Mouse (Mus musculus) heart, embryonic 10.5 days (tissue): ENCODE results near the gene Hephl1. TPM values are rescaled to one million over a fixed set of nuclear protein-coding genes. Genes with fewer than 3 reads are reported as not detected.
"Not testable (repeated sequence)": the region's sequence is repeated elsewhere in the genome, so short reads cannot be mapped to it uniquely, and the experiment has no call there.

Experiments
- DNase-seq: peaks from one replicate; pipeline ENCODE4 v3.0.0-alpha.2; 2017; ENCODE audit warnings: low spot score
- H3K27ac ChIP-seq: fragments of 300-500 bp; sonication (generic); 2 replicates; pipeline ENCODE4 v1.5.1; 2016; ENCODE audit warnings: mild to moderate bottlenecking
- H3K27me3 ChIP-seq: fragments of 300-500 bp; sonication (generic); 2 replicates; pipeline ENCODE4 v1.6.1; 2016; ENCODE audit warnings: mild to moderate bottlenecking; ENCODE audit not compliant: poor library complexity, insufficient read depth, severe bottlenecking
- H3K36me3 ChIP-seq: fragments of 300-500 bp; sonication (generic); 2 replicates; pipeline ENCODE4 v1.6.1; 2016; ENCODE audit warnings: mild to moderate bottlenecking, moderate library complexity
- H3K4me1 ChIP-seq: fragments of 300-500 bp; sonication (generic); 2 replicates; pipeline ENCODE4 v1.6.1; 2016; ENCODE audit warnings: mild to moderate bottlenecking
- H3K4me3 ChIP-seq: fragments of 300-500 bp; sonication (generic); 2 replicates; pipeline ENCODE4 v1.5.1; 2016; ENCODE audit warnings: mild to moderate bottlenecking, moderate library complexity
- H3K9me3 ChIP-seq: fragments of 300-500 bp; sonication (generic); 2 replicates; pipeline ENCODE4 v1.6.1; 2016; ENCODE audit warnings: mild to moderate bottlenecking, moderate library complexity
- WGBS: fragments of 180-500 bp; shearing (Covaris S2); methylation state at CpG from one replicate; pipeline ENCODE4 v1.1.7; 2016; 5-methylcytosine and 5-hydroxymethylcytosine counted together
- polyA plus RNA-seq: library from polyadenylated mRNA; unstranded; fragments of >200 nt; fragmentation: Nextera tagmentation; extraction: Ambion mirVana; gene quantifications from 2 replicates; pipeline ENCODE4 v1.2.1, GENCODE M21; 2016

Hephl1 gene
- polyA plus RNA-seq, 1 experiment from 2014 or later, result not detected

- H3K9me3 ChIP-seq, result no peaks in the 10 kb centered on the region
- DNase-seq, result no peak
- no peaks in the 10 kb centered on the region for H3K36me3 ChIP-seq
- peaks cover 15% of the 10 kb centered on the region for H3K4me1 ChIP-seq
- no peak overlapping the region for H3K27ac ChIP-seq
- H3K4me3 ChIP-seq, result no peak overlapping the region
- WGBS, result 67% methylated on average over 7 of the region's 7 CpGs
- no peaks in the 10 kb centered on the region for H3K27me3 ChIP-seq
These were observed 10.3 kb downstream of the Hephl1 start for GRCm38 (mm10) chr9:15101531-15102161.

- H3K4me3 ChIP-seq, H3K9me3 ChIP-seq, H3K27ac ChIP-seq, H3K27me3 ChIP-seq, DNase-seq, H3K4me1 ChIP-seq, H3K36me3 ChIP-seq: not testable (repeated sequence)
- 91% methylated on average over 5 of the region's 7 CpGs for WGBS
These were observed 13.5 kb downstream of the Hephl1 start for GRCm38 (mm10) chr9:15098421-15098820.

GRCm38 (mm10) chr9:15097172-15097571 is 14.7 kb downstream of the Hephl1 start:
- no peaks in the 10 kb centered on the region for H3K4me1 ChIP-seq
- H3K4me3 ChIP-seq, result no peak overlapping the region
- WGBS, result 38% methylated on average over 2 of the region's 2 CpGs
- H3K27ac ChIP-seq, result no peak overlapping the region
- H3K36me3 ChIP-seq, result no peaks in the 10 kb centered on the region
- H3K27me3 ChIP-seq, result no peaks in the 10 kb centered on the region
- H3K9me3 ChIP-seq, result no peaks in the 10 kb centered on the region
- DNase-seq, result no peak

- Histone ChIP-seq H3K9me3 (no peaks in the 10 kb centered on the region), H3K27ac (no peak overlapping the region), H3K27me3 (no peaks in the 10 kb centered on the region), H3K4me1 (no peaks in the 10 kb centered on the region), H3K36me3 (no peaks in the 10 kb centered on the region), H3K4me3 (no peak overlapping the region)
- DNase-seq, result no peak
- 82% methylated on average over 1 of the region's 1 CpGs for WGBS
These were observed 15.7 kb downstream of the Hephl1 start for GRCm38 (mm10) chr9:15096161-15096560.

GRCm38 (mm10) chr9:15095206-15095605 is 16.7 kb downstream of the Hephl1 start:
- WGBS, result 62% methylated on average over 3 of the region's 3 CpGs
- no peaks in the 10 kb centered on the region for H3K27me3 ChIP-seq
- no peaks in the 10 kb centered on the region for H3K36me3 ChIP-seq
- H3K27ac ChIP-seq, result no peak overlapping the region
- no peak for DNase-seq
- H3K4me3 ChIP-seq, result no peak overlapping the region
- H3K4me1 ChIP-seq, result no peaks in the 10 kb centered on the region
- no peaks in the 10 kb centered on the region for H3K9me3 ChIP-seq

- Histone ChIP-seq H3K9me3 (no peaks in the 10 kb centered on the region), H3K27me3 (no peaks in the 10 kb centered on the region), H3K27ac (no peak overlapping the region), H3K4me3 (no peak overlapping the region), H3K36me3 (no peaks in the 10 kb centered on the region), H3K4me1 (peaks cover 14% of the 10 kb centered on the region)
- WGBS, result 71% methylated on average over 6 of the region's 6 CpGs
- DNase-seq, result no peak
These were observed 43.1 kb downstream of the Hephl1 start for GRCm38 (mm10) chr9:15068686-15069295.

GRCm38 (mm10) chr9:15067995-15068685 is 43.8 kb downstream of the Hephl1 start:
- Histone ChIP-seq H3K4me3 (no peak overlapping the region), H3K9me3 (no peaks in the 10 kb centered on the region), H3K27me3 (no peaks in the 10 kb centered on the region), H3K4me1 (peaks cover 14% of the 10 kb centered on the region), H3K27ac (no peak overlapping the region), H3K36me3 (no peaks in the 10 kb centered on the region)
- DNase-seq, result no peak
- WGBS, result 65% methylated on average over 7 of the region's 7 CpGs

GRCm38 (mm10) chr9:15064176-15064575 is 47.7 kb downstream of the Hephl1 start:
- Histone ChIP-seq H3K36me3 (no peaks in the 10 kb centered on the region), H3K27ac (no peak overlapping the region), H3K27me3 (no peaks in the 10 kb centered on the region), H3K4me3 (no peak overlapping the region), H3K4me1 (peaks cover 14% of the 10 kb centered on the region), H3K9me3 (no peaks in the 10 kb centered on the region)
- no peak for DNase-seq
- WGBS, result 7% methylated on average over 1 of the region's 1 CpGs

GRCm38 (mm10) chr9:15060847-15061246 is 51.1 kb downstream of the Hephl1 start:
- H3K4me1 ChIP-seq, result no peaks in the 10 kb centered on the region
- H3K4me3 ChIP-seq, result no peak overlapping the region
- WGBS, result 81% methylated on average over 5 of the region's 5 CpGs
- no peaks in the 10 kb centered on the region for H3K9me3 ChIP-seq
- H3K27ac ChIP-seq, result no peak overlapping the region
- no peaks in the 10 kb centered on the region for H3K36me3 ChIP-seq
- no peaks in the 10 kb centered on the region for H3K27me3 ChIP-seq
- no peak for DNase-seq

GRCm38 (mm10) chr9:15060026-15060425 is 51.9 kb downstream of the Hephl1 start:
- no peak overlapping the region for H3K4me3 ChIP-seq
- H3K27ac ChIP-seq, result no peak overlapping the region
- H3K36me3 ChIP-seq, result no peaks in the 10 kb centered on the region
- H3K27me3 ChIP-seq, result no peaks in the 10 kb centered on the region
- 79% methylated on average over 6 of the region's 6 CpGs for WGBS
- no peaks in the 10 kb centered on the region for H3K4me1 ChIP-seq
- H3K9me3 ChIP-seq, result no peaks in the 10 kb centered on the region
- no peak for DNase-seq

GRCm38 (mm10) chr9:15045740-15046139 is 66.2 kb downstream of the Hephl1 start:
- Histone ChIP-seq H3K36me3 (no peaks in the 10 kb centered on the region), H3K27me3 (no peaks in the 10 kb centered on the region), H3K4me1 (peaks cover 11% of the 10 kb centered on the region), H3K9me3 (no peaks in the 10 kb centered on the region), H3K27ac (peak overlapping the region; percentile 92), H3K4me3 (peak overlapping the region; percentile 83)
- WGBS, result 38% methylated on average over 10 of the region's 10 CpGs
- no peak for DNase-seq

- H3K27me3 ChIP-seq, result no peaks in the 10 kb centered on the region
- WGBS, result under 1% methylated on average over 68 of the region's 68 CpGs
- no peaks in the 10 kb centered on the region for H3K36me3 ChIP-seq
These were observed 66.7 kb downstream of the Hephl1 start, which contains the start of gene Panx1 for GRCm38 (mm10) chr9:15045084-15045669. Panx1 (minus strand) TSS chr9:15045478.

More at GRCm38 (mm10) chr9:15045084-15045669, 66.7 kb downstream of the Hephl1 start, which contains the start of gene Panx1:
- Histone ChIP-seq H3K9me3 (no peaks in the 10 kb centered on the region), H3K4me3 (peak within 1 kb of the TSS; percentile 83), H3K27ac (peak within 1 kb of the TSS; percentile 92), H3K4me1 (peaks cover 11% of the 10 kb centered on the region)
- peak; percentile 87 for DNase-seq
